Mouse (Mus musculus): ENCODE measurements around the gene Ubap2l.

The Ubap2l gene

DNA sequence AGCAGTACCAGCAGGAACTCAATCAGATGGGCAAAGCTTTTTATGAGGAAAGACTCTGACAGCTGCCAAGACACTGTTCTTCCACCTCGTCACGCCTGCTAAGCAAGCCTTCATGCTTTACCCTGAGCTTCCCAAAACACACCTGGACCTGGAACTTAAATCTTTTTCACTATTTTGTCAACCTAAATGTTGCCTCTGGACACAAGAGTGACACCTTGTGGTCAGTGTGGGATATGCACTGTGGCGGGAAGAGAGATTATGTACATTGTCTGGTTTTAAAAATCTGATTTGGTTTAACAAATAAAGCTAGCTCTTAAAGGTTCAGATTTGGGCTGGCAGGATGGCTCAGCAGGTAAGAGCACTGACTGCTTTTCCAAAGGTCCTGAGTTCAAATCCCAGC is 13.1 kb upstream of the Ubap2l start:
- peak; percentile 41 for DNase-seq (ENCODE audit: low spot score)

DNA sequence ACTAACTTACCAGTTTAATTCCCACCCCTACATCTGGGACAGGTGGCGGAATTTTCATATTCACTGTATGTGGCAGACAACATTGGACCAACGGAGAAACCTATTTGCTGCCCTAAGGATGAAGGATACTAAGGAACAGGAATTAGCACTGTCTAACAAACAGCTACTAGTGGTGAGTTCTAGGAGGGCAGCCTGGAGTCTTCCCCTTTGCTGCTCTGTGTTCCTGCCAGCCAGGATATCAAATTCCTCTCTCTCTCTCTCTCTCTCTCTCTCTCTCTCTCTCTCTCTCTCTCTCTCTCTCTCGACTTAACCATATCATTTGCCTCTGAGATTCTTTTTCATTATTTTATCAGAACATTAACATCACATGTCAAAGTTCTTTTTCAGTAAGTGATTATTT is 12.0 kb upstream of the Ubap2l start:
- no peak for DNase-seq (ENCODE audit: low spot score)

DNA sequence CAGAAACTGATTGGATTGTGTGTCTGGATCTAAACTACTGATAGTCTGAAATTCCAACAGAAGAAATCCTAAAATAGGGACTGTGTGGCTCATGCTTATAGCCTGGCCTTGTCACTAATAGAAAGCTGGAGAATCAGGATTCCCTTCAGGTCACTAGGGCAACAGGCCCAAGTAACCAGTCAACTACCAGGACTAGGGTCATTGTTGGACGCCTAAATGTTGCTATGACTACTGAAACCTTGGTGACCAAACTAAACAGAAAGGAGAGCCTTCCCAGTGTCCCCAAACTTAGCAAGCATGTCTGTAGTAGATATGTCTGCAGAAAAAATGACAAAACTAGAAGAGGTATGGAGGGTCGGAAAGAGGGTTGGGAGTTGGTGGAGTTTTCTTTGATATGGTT is 10.1 kb upstream of the Ubap2l start:
- no peak for DNase-seq (ENCODE audit: low spot score)

DNA sequence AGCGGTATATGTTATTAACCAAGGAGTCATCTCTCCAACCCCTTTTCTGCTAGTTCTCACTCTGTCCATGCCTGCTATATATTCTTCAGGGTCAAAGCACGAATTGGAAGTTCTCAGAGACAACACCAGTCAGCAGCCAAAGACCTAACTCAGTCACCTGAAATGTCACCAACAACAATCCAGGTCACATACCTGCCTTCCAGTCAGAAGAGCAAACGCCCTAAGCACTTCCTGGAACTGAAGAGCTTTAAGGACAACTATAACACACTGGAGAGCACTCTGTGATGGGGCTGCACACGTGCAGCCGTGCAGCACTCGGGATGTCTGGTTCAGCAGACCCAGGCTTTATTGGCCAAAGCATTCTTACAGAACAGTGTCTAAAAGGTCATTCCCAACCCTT is 9.1 kb upstream of the Ubap2l start:
- no peak for DNase-seq (ENCODE audit: low spot score)

DNA sequence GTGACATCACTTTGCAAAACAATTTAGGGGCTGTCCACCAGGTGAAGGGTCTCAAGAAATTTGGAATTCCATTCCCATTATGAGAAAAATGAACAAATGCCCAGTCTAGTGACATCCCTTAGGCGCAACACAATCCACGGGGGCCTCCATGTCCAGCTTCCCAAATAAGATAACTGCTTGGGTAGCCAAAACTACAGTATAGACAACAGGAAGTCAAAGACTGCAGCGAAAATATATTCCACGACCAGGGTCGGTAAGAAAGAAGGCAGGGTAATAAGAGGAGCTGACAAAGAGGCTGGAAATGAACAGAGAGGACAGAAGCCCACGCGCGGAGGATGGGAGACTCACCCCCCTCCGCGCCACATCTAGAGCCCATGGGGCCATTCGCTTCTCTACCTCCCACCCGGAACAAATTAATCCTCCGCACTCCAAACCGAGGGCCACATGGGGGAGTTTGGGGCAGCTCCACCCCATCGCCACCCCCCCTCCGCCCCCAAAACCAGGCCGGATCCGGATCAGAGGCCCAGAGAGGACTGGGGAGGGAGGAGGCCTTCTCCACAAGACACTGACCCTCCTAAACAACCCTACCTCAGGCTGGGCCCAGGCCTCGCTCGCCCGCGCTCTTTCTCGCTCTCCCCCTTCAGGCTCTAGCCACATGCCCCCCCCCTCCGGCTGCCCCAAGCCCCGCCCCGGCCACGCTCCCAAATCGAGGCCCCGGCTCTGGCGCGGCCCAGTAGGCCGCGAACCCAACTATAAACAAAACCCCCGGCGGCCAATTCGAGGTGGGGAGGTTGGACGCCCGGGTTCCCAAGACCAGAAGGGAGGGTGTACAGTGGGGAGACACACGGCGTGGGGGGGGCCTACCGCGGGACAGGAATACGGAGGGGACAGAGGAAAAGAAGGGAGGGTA is 732 bp downstream of the Ubap2l start, which contains the start of gene 4933434E20Rik:
Gene 4933434E20Rik (plus strand): TSS at position 196 of the 910 bp plus-strand sequence.
- DNase-seq (ENCODE audit: low spot score), result peak; percentile 43

DNA sequence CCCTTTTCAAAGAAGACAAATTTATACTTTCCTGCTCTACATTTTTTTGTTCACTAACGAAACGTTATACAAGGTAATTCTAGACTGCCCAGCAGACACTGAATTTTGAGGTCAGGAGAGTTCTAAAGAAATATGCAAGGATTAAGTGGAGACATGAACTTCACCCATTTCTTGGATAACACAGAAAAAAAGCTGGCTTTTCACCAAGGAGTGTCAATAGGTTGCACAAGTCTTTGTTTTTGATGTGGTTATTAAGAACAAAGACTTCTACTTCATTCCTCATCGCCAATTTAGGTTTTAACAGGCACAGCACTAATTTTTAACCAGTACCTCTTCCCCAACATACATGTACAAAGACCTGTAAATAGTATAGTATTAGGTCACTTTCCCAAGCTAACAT is 2.7 kb downstream of the Ubap2l start:
- no peak for DNase-seq (ENCODE audit: low spot score)

DNA sequence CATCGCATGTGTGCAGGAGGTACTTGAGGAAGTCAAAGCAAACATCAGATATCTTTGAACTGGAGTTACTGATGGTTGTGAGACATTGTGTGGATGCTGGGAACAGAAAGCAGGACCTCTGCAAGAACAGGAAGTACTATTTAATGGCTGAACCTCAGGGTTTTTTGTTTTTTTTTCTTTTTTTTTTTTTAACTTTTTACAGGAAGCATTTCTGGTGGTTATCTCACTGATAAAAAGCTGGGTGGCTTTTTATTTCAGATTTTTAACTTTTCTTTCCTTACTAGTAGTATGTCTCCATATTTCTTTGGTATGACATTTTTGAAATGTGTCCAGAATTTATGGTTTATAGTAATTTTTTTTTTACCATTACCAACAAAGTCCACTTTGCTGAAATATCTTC is 16.2 kb downstream of the Ubap2l start:
- DNase-seq (ENCODE audit: low spot score), result no peak

DNA sequence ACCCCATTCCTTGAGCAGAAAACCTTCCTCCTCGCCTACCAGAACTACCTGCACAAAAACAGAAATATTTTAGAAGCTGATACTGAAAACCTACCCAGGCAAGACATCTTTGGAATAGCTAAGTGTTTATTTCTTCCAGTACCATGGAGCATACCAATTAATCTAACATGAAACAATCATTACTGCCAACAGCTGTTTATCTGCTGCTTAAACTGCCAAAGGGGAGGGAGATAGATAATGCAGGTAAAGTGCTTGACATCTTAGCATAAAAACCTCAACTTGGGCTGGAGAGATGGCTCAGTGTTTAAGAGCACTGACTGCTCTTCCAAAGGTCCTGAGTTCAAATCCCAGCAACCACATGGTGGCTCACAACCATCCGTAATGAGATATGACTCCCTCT is 17.8 kb downstream of the Ubap2l start:
- DNase-seq (ENCODE audit: low spot score), result no peak

DNA sequence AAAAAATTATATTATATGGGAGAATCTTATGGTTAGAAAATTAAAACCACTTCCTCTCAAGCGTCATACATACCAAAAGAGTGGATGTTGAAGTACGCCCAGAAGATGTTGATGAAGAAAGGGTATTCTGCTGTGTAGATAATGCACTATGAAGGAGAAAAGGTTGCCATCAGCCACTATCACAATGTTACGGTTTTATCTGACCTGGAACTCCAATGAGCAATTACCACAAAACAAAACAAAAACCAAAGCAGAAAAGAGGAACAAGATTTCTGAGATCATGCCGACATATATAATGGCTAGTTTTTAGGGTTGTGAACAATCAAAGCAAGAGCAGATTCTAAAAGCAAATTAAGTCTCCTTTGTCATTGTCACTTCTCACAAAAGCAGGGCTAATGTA is 35.8 kb downstream of the Ubap2l start:
- no peak for DNase-seq (ENCODE audit: low spot score)

DNA sequence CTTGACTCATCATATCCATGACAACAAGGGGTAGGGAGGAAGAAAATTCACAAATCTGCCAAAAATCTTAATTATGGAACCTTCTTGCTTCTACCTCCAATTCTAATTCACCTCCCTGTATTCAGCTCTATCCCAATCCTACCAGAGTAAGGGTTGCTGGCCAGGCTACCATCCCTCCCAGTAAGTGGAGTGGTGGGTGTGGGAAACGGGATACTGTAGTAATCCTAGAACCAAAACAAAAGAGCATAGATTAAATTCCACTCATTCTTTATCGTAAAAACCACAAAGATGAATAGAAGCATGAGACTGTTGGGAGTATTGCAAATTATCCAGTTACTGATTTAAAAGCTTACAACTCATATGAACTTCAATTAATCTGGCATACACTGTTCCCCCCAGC is 42.1 kb downstream of the Ubap2l start:
- no peak for DNase-seq (ENCODE audit: low spot score)

DNA sequence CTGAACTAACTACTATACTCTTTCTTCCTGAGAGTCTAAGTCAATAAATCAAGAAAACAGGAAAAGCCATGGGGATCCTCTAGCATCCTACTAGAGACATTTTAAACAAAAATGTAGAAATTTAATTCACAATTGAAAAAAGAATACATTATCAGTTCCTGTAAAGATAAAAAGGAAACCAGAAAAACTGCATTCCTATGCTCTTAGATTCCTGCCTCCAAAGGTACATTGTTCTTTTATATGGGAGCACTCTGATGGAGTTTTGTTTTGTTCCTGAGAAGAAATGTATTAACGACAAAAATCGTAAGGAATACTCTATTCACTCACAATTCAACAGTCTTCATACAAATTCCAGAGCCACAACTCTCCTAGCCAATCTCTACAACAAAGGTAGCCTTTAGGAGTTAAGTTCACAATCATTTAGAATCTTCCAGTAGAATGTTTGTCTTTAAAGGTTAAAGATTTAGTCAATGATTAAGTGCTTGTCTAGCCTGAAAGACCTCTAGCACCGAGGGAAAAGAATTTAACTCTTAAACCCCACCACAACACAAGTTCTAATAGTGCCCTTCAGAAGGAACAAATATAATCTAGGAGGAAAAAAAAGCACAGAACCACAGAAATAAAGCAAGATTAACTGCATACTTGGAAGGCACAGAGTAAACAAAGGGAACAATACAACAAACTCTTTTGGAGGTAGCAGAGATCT is 48.2 kb downstream of the Ubap2l start:
- no peak for DNase-seq (ENCODE audit: low spot score)

DNA sequence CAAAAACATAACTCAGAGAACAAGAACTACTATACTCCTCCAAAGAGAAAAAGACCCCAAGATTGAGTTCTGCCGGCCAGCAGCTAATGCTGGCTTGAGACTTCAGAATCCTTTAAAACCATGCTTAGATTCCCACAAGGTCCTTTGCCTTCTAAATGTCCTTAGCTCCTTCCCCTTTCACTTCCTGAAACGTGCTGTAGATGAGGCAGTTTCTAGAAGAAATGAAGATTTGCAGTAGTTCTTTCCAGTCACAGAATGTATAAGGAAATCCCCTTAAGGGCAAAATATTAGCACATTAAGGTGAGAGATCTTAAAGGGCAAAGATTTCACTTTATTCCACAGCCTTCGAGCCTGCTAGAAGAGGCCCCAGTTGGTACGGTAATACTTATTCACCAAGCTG is 52.6 kb downstream of the Ubap2l start:
- DNase-seq (ENCODE audit: low spot score), result no peak

DNA sequence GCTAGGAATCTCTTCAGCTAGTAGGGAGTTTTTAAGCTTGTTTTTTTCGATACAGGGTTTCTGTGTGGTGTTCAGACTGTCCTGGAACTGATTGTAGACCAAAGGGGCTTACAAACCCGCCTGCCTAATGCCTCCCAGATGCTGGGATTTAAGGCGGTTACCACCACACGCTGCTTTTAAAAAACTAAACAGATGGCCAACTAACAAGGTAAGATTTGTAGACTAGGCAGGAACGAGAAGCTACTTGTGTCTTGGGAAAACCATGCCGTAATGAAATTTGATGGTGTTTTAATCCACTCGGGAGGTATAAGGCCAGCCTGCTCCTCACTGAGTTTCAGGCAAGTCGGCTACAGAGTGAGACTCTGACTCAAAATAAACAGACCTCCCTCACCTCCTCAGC is 53.3 kb downstream of the Ubap2l start:
- DNase-seq (ENCODE audit: low spot score), result peak; percentile 3

DNA sequence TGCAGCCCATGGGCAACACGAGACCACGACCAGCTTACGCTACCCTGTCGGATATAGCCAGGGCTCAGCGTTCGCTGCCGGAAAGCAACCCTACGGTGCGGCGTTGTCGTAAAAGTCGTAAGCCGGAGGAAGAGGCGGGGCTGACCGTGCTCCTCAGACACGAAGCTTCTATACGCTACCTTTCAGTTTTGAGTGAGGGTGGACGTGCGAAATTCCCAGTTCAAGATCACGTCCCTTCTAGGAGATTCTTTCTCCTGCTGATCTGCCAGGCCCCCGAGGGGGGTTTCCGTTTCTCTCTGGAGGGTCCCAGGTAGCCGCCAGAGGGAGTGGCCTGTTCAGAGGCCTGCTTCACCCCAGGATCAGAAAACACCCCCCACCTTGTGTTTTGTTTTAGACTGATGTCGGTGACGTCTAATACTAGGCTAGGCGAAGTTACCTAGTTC is 53.8 kb downstream of the Ubap2l start, which contains the start of gene Hax1:
Gene Hax1 (minus strand): TSS at position 169 of the 443 bp plus-strand sequence.
- DNase-seq (ENCODE audit: low spot score), result peak; percentile 88

DNA sequence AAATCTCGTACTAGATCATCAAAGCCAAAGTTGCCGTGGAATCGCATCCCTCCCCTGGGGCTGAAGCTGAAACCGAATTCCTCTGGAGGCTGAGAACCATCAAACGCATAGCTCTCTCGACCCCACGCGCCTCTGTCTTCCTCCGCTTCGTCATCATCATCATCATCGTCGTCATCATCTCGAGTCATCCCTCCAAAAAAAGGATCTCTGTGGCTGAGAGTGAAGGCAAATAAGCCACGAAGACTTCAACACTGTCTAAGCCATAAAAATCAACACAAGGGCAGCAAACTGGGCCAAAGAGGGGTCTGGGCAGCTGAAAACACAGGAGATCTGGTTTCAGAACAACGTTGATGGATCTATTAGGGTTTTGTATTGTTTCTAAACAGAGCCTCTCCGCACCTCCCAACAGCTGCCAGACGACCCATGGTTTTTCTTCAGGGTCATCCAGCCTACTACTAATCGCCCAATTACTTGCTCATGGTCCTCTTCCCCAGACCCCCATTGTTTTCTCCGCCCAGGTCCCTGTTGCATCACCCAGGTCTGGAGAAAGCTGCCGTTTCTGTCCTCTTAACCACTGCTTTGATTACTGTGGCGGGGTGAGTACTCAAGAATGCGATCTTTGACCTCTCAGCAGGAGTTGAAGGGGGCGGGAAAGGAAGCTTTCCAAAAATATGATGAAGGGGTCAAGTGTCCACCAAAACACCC is 54.5 kb downstream of the Ubap2l start:
- no peak for DNase-seq (ENCODE audit: low spot score)

DNA sequence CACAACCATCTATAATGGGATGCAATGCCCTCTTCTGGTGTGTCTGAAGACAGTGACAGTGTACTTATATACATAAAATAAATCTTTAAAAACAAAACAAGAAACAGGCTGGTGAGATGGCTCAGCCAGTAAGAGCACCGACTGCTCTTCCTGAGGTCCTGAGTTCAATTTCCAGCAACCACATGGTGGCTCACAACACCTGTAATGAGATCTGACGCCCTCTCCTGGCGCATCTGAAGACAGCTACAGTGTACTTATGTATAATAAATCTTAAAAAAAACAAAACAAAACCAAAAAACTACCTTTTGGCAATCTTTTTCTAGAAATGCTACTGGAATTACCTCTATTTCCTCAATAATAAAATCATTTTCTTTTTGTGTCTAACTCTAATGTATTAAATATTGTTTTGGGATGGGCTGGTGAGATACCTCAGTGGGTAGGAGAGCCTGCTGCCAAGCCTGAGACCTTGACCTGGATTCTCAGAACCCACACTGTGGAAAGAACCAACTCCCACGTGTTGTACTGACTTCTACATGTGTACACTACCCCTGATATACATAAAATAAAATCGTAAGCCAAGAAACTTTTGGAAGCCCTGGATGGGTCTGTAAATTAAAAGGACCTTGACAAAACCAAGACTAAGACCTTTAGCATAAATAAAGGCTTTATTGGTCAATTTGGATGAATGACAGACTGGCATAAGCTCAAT is 57.5 kb downstream of the Ubap2l start:
- no peak for DNase-seq (ENCODE audit: low spot score)

DNA sequence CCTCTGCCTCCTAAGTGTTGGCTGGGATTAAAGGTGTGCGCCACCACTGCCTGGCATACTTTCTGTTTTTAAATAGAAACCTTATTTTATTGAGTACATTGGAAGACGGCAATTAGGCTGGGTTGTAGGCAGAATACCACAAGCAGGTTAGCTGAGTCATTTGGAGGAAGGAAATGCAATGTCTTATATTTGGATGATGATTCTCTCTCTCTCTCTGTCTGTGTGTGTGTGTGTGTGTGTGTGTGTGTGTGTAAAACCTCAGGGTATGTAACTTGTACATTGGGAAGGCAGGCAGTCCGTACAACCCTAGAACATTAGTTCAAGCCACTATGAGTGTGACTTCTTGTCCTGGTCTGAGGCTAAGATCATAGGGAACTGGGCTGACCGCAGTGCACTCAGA is 64.6 kb downstream of the Ubap2l start:
- no peak for DNase-seq (ENCODE audit: low spot score)

DNA sequence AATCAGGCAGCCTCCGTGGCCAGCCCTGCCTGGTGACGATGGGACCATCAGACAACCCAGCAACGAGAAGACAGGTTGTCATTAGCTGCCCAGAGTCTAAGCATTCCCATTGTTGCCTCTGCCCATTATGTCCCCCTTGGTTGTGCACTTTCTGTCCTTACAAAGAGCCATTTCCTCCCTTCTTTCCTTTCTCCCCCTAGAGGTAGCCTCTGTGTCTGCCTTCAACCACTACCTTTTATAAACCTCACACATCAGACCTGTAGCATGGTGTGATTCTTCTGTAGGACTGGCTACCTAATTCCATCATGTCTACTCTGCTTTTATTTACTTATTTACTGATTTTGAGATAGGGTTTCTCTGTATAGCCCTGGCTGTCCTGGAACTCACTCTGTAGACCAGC is 65.2 kb downstream of the Ubap2l start:
- DNase-seq (ENCODE audit: low spot score), result no peak

DNA sequence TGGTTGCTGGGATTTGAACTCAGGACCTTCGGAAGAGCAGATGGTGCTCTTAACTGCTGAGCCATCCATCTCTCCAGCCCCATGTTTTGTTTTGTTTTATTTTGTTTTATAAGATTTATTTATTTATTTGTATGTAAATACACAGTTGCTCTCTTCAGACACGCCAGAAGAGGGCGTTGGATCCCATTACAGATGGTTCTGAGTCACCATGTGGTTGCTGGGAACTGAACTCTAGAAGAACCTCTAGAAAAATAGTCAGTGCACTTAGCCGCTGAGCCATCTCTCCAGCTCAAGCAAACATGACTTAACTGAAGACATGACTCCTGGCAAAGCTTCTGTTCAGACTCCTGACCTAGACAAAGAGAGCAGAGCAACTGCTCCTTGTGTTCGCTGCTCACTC is 70.0 kb downstream of the Ubap2l start:
- no peak for DNase-seq (ENCODE audit: low spot score)

DNA sequence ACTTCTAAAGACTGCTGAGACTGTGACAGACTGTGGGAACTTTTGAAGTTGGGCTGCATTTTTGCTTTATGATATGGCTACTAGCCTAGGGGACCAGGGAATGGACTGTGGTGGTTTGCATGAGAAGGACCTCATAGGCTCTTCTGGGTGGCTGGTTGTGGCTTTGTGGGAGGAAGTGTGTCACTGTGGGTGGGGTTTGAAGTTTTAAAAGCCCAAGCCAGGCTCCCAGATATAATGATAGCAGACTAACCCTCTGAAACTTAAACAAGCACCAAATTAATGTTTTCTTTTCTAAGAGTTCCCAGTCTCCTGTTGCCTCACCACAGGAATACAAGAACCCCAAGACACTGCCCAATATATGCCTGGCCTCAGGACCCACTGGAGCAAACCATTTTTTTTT is 75.6 kb downstream of the Ubap2l start:
- no peak for DNase-seq (ENCODE audit: low spot score)

DNA sequence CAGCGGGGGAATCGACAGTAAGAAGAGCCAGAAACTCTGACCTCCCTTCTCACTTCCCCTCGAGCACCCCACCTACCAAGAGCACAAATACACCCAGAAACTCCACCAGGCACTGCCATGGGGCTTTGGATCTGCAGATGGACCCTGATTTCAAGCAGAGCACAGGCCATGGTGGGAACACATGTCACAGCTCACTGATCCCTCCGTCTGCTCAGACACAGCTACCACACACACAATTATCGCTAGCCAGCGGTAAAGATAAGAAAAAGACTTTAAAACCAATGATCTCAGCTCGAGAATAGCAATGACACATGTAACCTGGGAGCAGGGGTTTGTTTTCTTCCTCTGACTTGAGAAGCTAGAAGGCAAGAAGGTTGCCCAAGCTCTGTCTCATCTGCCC is 83.9 kb downstream of the Ubap2l start:
- DNase-seq (ENCODE audit: low spot score), result no peak

DNA sequence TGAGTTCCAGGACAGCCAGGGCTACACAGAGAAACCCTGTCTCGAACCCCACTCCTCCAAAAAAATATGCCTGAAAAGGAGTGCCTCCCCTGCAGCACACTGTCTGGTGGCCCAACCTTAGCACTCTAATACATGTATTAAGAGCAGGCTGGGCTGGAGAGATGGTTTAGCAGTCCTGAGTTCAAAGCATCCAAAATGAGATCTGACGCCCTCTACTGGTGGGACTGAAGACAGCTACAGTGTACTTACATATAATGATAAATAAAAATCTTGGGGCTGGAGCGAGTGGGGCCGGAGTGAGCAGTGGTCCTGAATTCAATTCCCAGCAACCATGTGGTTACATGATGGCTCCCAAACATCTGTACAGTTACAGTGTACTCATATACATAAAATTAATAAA is 85.5 kb downstream of the Ubap2l start:
- DNase-seq (ENCODE audit: low spot score), result no peak

Measured in ovary, postnatal 14 days (tissue).